Mouse (Mus musculus) mature B cell (primary cell): ENCODE results near the gene Nol3.
"Not testable (repeated sequence)": the region's sequence is repeated elsewhere in the genome, so short reads cannot be mapped to it uniquely, and the experiment has no call there.

Source experiments
- in situ Hi-C: fragments of 300-500 bp; cut with MboI; formaldehyde crosslinking; loops from 2 replicates; pipeline ENCODE4 v1.14.3; 2019

Gene Nol3

GRCm38 (mm10) chr8:105288231-105288630 lies 12.3 kb downstream of the Nol3 start:
- in situ Hi-C loops: no loop called here

GRCm38 (mm10) chr8:105288958-105289732 lies 13.2 kb downstream of the Nol3 start:
- in situ Hi-C loops: no loop called here

- in situ Hi-C loops: no loop called here
Observed at GRCm38 (mm10) chr8:105289805-105290460, 14.0 kb downstream of the Nol3 start, which contains the start of gene 4931428F04Rik. Gene 4931428F04Rik, minus strand, starts transcription at chr8:105289864.

- in situ Hi-C loops: no loop called here
Observed at GRCm38 (mm10) chr8:105290554-105291314, 14.8 kb downstream of the Nol3 start.

- in situ Hi-C loops: not testable (repeated sequence)
Observed at GRCm38 (mm10) chr8:105291364-105291763, 15.4 kb downstream of the Nol3 start.

- in situ Hi-C loops: not testable (repeated sequence)
Observed at GRCm38 (mm10) chr8:105291802-105292201, 15.9 kb downstream of the Nol3 start.

- in situ Hi-C loops: no loop called here
Observed at GRCm38 (mm10) chr8:105292471-105292870, 16.5 kb downstream of the Nol3 start.

GRCm38 (mm10) chr8:105293405-105293804 lies 17.5 kb downstream of the Nol3 start:
- in situ Hi-C loops: no loop called here

GRCm38 (mm10) chr8:105294776-105295175 lies 18.8 kb downstream of the Nol3 start:
- in situ Hi-C loops: no loop called here

- in situ Hi-C loops: no loop called here
Observed at GRCm38 (mm10) chr8:105295256-105295655, 19.3 kb downstream of the Nol3 start.

GRCm38 (mm10) chr8:105295895-105296573 lies 20.1 kb downstream of the Nol3 start, which contains the start of gene Exoc3l:
Gene Exoc3l, minus strand, starts transcription at chr8:105296101.
- in situ Hi-C loops: no loop called here

- in situ Hi-C loops: no loop called here
Observed at GRCm38 (mm10) chr8:105297511-105298192, 21.7 kb downstream of the Nol3 start, which contains the start of gene E2f4. Gene E2f4, plus strand, starts transcription at chr8:105297663.

- in situ Hi-C loops: no loop called here
Observed at GRCm38 (mm10) chr8:105298351-105299252, 22.7 kb downstream of the Nol3 start.

GRCm38 (mm10) chr8:105299962-105300361 lies 24.0 kb downstream of the Nol3 start:
- in situ Hi-C loops: no loop called here

GRCm38 (mm10) chr8:105303396-105303795 lies 27.5 kb downstream of the Nol3 start:
- in situ Hi-C loops: no loop called here

- in situ Hi-C loops: no loop called here
Observed at GRCm38 (mm10) chr8:105303874-105304273, 27.9 kb downstream of the Nol3 start.

GRCm38 (mm10) chr8:105304325-105305210 lies 28.6 kb downstream of the Nol3 start:
- in situ Hi-C loops: no loop called here

- in situ Hi-C loops: no loop called here
Observed at GRCm38 (mm10) chr8:105305211-105306145, 29.5 kb downstream of the Nol3 start, which contains the start of gene Elmo3. Gene Elmo3, plus strand, starts transcription at chr8:105305601.
